Mouse (Mus musculus): Measurements from ENCODE around the gene Ddx11.

DNA sequence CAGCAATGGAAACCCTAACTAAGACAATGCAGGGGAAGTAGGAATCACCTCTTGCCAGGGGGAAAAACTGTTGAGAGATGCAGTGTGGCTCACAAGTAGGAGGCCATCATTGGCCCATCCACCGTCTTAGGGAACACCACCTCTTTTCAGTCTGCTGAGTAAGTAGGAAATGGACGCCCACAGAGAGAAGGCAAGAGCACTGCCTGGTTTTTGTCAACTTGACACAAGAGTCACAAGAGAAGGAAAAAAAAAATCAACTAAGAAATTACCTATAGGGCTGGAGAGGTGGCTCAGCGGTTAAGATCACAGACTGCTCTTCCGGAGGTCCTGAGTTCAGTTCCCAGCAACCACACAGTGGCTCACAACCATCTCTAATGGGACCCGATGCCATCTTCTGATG, 35.0 kb downstream of the Ddx11 start:
- TF ChIP-seq POLR2A (IDR thresholded peaks at IDR 0.05; ENCODE audit: low read depth, low read length), result no peak
- no peak for TF ChIP-seq CTCF (IDR thresholded peaks at IDR 0.05; ENCODE audit: extremely low read depth, insufficient read depth, insufficient read length, insufficient replicate concordance)
